Mouse (Mus musculus): ENCODE measurements around the gene Znrf1.

DNA sequence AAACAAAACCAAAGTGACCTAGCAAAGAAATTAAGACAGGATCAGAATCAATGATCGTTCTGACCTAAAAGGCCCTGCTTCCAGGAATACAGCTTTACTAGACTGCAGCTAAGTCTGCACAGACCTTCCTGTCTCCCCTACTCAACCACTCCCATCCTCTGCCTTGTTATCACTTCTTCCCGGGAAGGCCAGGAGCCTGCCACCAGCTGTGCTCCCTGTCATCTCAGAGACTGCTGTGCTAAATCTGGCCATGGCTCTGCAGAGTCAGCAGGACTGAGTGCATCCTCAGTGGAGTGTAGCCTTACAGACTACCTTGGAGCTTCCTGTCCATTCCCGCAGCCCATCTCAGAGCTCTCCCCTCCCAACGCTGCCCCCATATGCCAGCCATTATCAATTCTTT lies 25.5 kb upstream of the Znrf1 start:
- TF ChIP-seq CTCF (IDR thresholded peaks at IDR 0.05; ENCODE audit: borderline replicate concordance, insufficient read depth, low read length), result no peak
- no peak for TF ChIP-seq POLR2A (IDR thresholded peaks at IDR 0.05; ENCODE audit: low read depth, low read length)

Measured in embryonic fibroblast, embryonic 13.5 days (primary cell).